Mouse (Mus musculus): ENCODE data around the gene Mrm2. TPM values are rescaled to one million over a fixed set of nuclear protein-coding genes. Genes with fewer than 3 reads are reported as not detected.

Mrm2 gene
- 7.5 and 7.7 TPM in 2 replicates for polyA plus RNA-seq (2015; fragmentation: Nextera tagmentation; extraction: Ambion mirVana)

DNA sequence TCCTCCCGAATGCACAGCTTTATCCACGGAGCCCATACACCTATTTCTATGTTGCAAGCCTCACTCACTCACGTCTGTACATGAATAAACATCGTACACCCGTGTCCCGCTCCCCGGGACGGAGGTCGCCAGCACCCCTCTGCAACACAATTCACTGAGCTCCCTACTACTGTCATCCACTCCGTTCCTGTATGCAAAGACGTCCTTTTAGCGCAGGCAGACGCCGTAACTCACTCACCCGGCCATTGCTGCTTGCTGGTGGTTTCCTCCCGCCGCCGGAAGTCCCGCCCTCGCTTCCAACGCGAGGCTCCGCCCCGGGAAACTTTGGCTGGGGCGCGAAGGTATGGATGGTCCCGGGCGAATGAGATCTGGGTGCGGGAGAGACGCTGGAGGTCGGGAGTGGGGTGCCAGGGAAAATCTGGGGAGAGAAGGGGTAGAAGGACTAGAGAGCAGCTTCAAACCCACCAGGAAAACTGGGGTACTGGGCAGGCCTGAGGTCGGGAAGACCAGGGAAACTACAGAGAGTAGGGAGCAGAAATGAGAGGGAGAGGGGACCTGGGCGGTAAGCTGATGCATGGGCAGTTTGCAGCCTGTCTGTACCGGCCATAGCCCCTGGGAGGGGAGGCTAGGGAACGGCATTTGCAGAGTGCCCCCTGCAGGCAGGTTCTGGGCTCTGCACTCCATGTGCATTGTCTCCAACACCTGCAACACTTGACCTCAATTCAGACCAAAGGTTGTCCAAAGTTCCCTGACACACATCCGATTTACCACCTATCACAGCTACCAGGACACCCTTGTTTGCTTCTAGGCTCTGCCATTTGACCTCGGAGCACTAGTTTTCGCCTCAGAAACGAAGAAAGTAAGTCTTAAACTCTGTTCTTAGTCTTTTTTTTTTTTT is at the start of gene Mrm2:
Gene Mrm2, minus strand, starts transcription at position 284 of the 898 bp plus-strand sequence.
- H3K9ac ChIP-seq (ENCODE audit: low read depth, low read length): peak within 1 kb of the TSS; percentile 83
- H3K27ac ChIP-seq (ENCODE audit: low read length): peak within 1 kb of the TSS; percentile 91
- peak within 1 kb of the TSS; percentile 70 for H3K4me3 ChIP-seq (ENCODE audit: low read depth, low read length)
- peaks cover 19% of the 10 kb centered on the region for H3K4me1 ChIP-seq (ENCODE audit: control insufficient read depth, low read depth, low read length)
- H3K4me2 ChIP-seq (ENCODE audit: low read depth, low read length): peak within 1 kb of the TSS; percentile 97
- no peaks in the 10 kb centered on the region for H3K27me3 ChIP-seq (ENCODE audit: control insufficient read depth, insufficient read depth, low read depth, low read length)
- peak; percentile 83 for ATAC-seq (ENCODE audit: low read depth)
- no peaks in the 10 kb centered on the region for H3K9me3 ChIP-seq (replicated peaks; ENCODE audit: control insufficient read depth, low read length)
- no peaks in the 10 kb centered on the region; the same call in 1 of the 2 replicates for H3K36me3 ChIP-seq (ENCODE audit: control insufficient read depth, insufficient read depth)
- WGBS (ENCODE audit: insufficient replicate concordance): under 1% methylated on average over 39 of the region's 39 CpGs

- peak overlapping the region; percentile 18; the same call in 1 of the 2 replicates for H3K27ac ChIP-seq (ENCODE audit: low read length)
- H3K9ac ChIP-seq (ENCODE audit: low read depth, low read length): no peak overlapping the region
- no peaks in the 10 kb centered on the region for H3K36me3 ChIP-seq (ENCODE audit: control insufficient read depth, insufficient read depth)
- peaks cover 15% of the 10 kb centered on the region for H3K4me1 ChIP-seq (ENCODE audit: control insufficient read depth, low read depth, low read length)
- H3K4me3 ChIP-seq (ENCODE audit: low read depth, low read length): no peak overlapping the region
- WGBS (ENCODE audit: insufficient replicate concordance): 66% methylated on average over 7 of the region's 7 CpGs
- no peak overlapping the region for H3K4me2 ChIP-seq (ENCODE audit: low read depth, low read length)
- no peaks in the 10 kb centered on the region for H3K27me3 ChIP-seq (ENCODE audit: control insufficient read depth, insufficient read depth, low read depth, low read length)
- H3K9me3 ChIP-seq (replicated peaks; ENCODE audit: control insufficient read depth, low read length): no peaks in the 10 kb centered on the region
- no peak for ATAC-seq (ENCODE audit: low read depth)
These were observed 49.5 kb upstream of the Mrm2 start for GRCm38 (mm10) chr5:140381156-140381555.

- no peak for ATAC-seq (ENCODE audit: low read depth)
- Histone ChIP-seq H3K4me2 (ENCODE audit: low read depth, low read length) (no peak overlapping the region), H3K27me3 (ENCODE audit: control insufficient read depth, insufficient read depth, low read depth, low read length) (no peaks in the 10 kb centered on the region), H3K4me3 (ENCODE audit: low read depth, low read length) (no peak overlapping the region), H3K36me3 (ENCODE audit: control insufficient read depth, insufficient read depth) (no peaks in the 10 kb centered on the region), H3K9ac (ENCODE audit: low read depth, low read length) (no peak overlapping the region), H3K4me1 (ENCODE audit: control insufficient read depth, low read depth, low read length) (peaks cover 15% of the 10 kb centered on the region), H3K27ac (ENCODE audit: low read length) (no peak overlapping the region), H3K9me3 (replicated peaks; ENCODE audit: control insufficient read depth, low read length) (no peaks in the 10 kb centered on the region)
- 33% methylated on average over 6 of the region's 6 CpGs for WGBS (ENCODE audit: insufficient replicate concordance)
These were observed 47.6 kb upstream of the Mrm2 start for GRCm38 (mm10) chr5:140379299-140379698.

GRCm38 (mm10) chr5:140378121-140378853 is 46.6 kb upstream of the Mrm2 start:
- no peaks in the 10 kb centered on the region for H3K27me3 ChIP-seq (ENCODE audit: control insufficient read depth, insufficient read depth, low read depth, low read length)
- no peak for ATAC-seq (ENCODE audit: low read depth)
- 64% methylated on average over 6 of the region's 6 CpGs for WGBS (ENCODE audit: insufficient replicate concordance)
- H3K36me3 ChIP-seq (ENCODE audit: control insufficient read depth, insufficient read depth): no peaks in the 10 kb centered on the region
- H3K27ac ChIP-seq (ENCODE audit: low read length): no peak overlapping the region
- H3K9me3 ChIP-seq (replicated peaks; ENCODE audit: control insufficient read depth, low read length): no peaks in the 10 kb centered on the region
- H3K4me2 ChIP-seq (ENCODE audit: low read depth, low read length): no peak overlapping the region
- H3K4me1 ChIP-seq (ENCODE audit: control insufficient read depth, low read depth, low read length): peaks cover 9% of the 10 kb centered on the region
- no peak overlapping the region for H3K4me3 ChIP-seq (ENCODE audit: low read depth, low read length)
- H3K9ac ChIP-seq (ENCODE audit: low read depth, low read length): no peak overlapping the region

DNA sequence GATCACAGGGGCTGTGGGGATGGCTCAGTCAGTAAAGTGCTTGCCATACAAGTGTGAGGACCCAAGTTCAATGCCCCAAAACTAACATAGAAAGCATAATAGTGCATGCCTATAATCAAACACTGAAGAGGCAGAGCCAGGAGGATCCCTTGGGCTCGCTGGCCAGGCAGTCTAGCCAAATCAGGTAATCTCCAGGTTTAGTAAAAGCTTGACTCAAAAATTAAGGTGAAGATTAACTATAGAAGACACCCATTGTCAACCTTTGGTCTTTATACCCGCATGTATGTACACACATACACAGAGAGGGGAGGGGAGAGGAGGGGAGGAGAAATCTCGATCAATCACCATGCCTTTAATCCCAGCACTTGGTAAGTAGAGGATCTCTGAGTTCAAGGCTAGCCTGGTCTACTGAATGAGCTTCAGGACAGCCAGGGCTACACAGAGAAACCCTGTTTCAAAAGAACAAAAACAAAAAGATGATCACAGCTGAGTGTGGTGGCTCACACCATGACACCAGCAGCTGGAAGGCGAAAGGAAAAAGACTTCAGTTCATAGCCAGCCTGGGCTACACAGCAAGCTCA is 43.6 kb upstream of the Mrm2 start:
- ATAC-seq (ENCODE audit: low read depth): peak; percentile 25; the same call in 1 of the 2 replicates
- 60% methylated on average over 4 of the region's 4 CpGs for WGBS (ENCODE audit: insufficient replicate concordance)

DNA sequence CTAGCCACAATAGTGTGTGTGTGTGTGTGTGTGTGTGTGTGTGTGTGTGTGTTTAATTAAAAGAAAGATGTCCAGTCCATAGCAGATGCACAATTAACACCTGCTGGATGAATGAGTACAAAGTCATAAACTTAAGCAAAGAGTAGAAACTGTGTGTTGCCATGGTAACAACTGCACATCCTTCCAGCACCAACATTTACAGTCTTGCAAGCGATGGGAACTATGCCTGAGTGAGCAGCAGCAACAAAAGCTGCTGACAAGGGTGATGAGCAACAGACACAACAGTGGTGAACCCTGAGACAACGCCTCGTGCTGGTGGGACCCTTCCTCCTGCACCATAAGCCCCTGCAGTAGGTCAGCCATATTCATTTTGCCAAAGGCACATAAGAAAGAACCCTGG is 42.5 kb upstream of the Mrm2 start:
- Histone ChIP-seq H3K9me3 (replicated peaks; ENCODE audit: control insufficient read depth, low read length) (no peaks in the 10 kb centered on the region), H3K27me3 (ENCODE audit: control insufficient read depth, insufficient read depth, low read depth, low read length) (no peaks in the 10 kb centered on the region), H3K4me1 (ENCODE audit: control insufficient read depth, low read depth, low read length) (peaks cover 19% of the 10 kb centered on the region), H3K4me3 (ENCODE audit: low read depth, low read length) (no peak overlapping the region), H3K9ac (ENCODE audit: low read depth, low read length) (no peak overlapping the region), H3K4me2 (ENCODE audit: low read depth, low read length) (no peak overlapping the region), H3K27ac (ENCODE audit: low read length) (no peak overlapping the region), H3K36me3 (ENCODE audit: control insufficient read depth, insufficient read depth) (no peaks in the 10 kb centered on the region)
- no peak for ATAC-seq (ENCODE audit: low read depth)
- 53% methylated on average over 3 of the region's 3 CpGs for WGBS (ENCODE audit: insufficient replicate concordance)

More for the DNA sequence above, 43.6 kb upstream of the Mrm2 start:
- Histone ChIP-seq H3K36me3 (ENCODE audit: control insufficient read depth, insufficient read depth) (no peaks in the 10 kb centered on the region), H3K4me3 (ENCODE audit: low read depth, low read length) (no peak overlapping the region), H3K9ac (ENCODE audit: low read depth, low read length) (no peak overlapping the region), H3K9me3 (replicated peaks; ENCODE audit: control insufficient read depth, low read length) (no peaks in the 10 kb centered on the region), H3K27ac (ENCODE audit: low read length) (no peak overlapping the region), H3K27me3 (ENCODE audit: control insufficient read depth, insufficient read depth, low read depth, low read length) (no peaks in the 10 kb centered on the region), H3K4me2 (ENCODE audit: low read depth, low read length) (no peak overlapping the region), H3K4me1 (ENCODE audit: control insufficient read depth, low read depth, low read length) (peaks cover 14% of the 10 kb centered on the region)

- Histone ChIP-seq H3K9ac (ENCODE audit: low read depth, low read length) (no peak overlapping the region), H3K4me3 (ENCODE audit: low read depth, low read length) (no peak overlapping the region), H3K4me1 (ENCODE audit: control insufficient read depth, low read depth, low read length) (peaks cover 20% of the 10 kb centered on the region), H3K36me3 (ENCODE audit: control insufficient read depth, insufficient read depth) (no peaks in the 10 kb centered on the region), H3K4me2 (ENCODE audit: low read depth, low read length) (no peak overlapping the region), H3K27me3 (ENCODE audit: control insufficient read depth, insufficient read depth, low read depth, low read length) (no peaks in the 10 kb centered on the region), H3K27ac (ENCODE audit: low read length) (no peak overlapping the region), H3K9me3 (replicated peaks; ENCODE audit: control insufficient read depth, low read length) (no peaks in the 10 kb centered on the region)
- no peak for ATAC-seq (ENCODE audit: low read depth)
- 45% methylated on average over 2 of the region's 2 CpGs for WGBS (ENCODE audit: insufficient replicate concordance)
These were observed 42.0 kb upstream of the Mrm2 start for GRCm38 (mm10) chr5:140373711-140374110.

- Histone ChIP-seq H3K4me2 (ENCODE audit: low read depth, low read length) (no peak overlapping the region), H3K36me3 (ENCODE audit: control insufficient read depth, insufficient read depth) (no peaks in the 10 kb centered on the region), H3K27ac (ENCODE audit: low read length) (no peak overlapping the region), H3K27me3 (ENCODE audit: control insufficient read depth, insufficient read depth, low read depth, low read length) (no peaks in the 10 kb centered on the region), H3K9me3 (replicated peaks; ENCODE audit: control insufficient read depth, low read length) (no peaks in the 10 kb centered on the region), H3K4me3 (ENCODE audit: low read depth, low read length) (no peak overlapping the region), H3K9ac (ENCODE audit: low read depth, low read length) (no peak overlapping the region), H3K4me1 (ENCODE audit: control insufficient read depth, low read depth, low read length) (peaks cover 18% of the 10 kb centered on the region)
- WGBS (ENCODE audit: insufficient replicate concordance): 62% methylated on average over 3 of the region's 3 CpGs
- no peak for ATAC-seq (ENCODE audit: low read depth)
These were observed 40.0 kb upstream of the Mrm2 start for GRCm38 (mm10) chr5:140371671-140372070.

Data from liver, embryonic 16.5 days (tissue).